Mouse (Mus musculus) liver, embryonic 14.5 days (tissue): Measurements from ENCODE around the gene Fut8.

Experiments used
- CTCF ChIP-seq: IDR thresholded peaks from 2 replicates; pipeline ENCODE4 v1.5.1; 2016; ENCODE audit warnings: antibody characterized with exemption, low read depth, control low read depth
- EP300 ChIP-seq: IDR thresholded peaks from 2 replicates; pipeline ENCODE4 v1.6.1; 2016; ENCODE audit warnings: antibody characterized with exemption, low read depth

GRCm38 (mm10) chr12:77270694-77271093 is 32.8 kb downstream of the Fut8 start:
- TF ChIP-seq CTCF (no peak), EP300 (no peak)
